21 mouse cellular contexts compared by ENCODE assay signal in the genomic region with DNA sequence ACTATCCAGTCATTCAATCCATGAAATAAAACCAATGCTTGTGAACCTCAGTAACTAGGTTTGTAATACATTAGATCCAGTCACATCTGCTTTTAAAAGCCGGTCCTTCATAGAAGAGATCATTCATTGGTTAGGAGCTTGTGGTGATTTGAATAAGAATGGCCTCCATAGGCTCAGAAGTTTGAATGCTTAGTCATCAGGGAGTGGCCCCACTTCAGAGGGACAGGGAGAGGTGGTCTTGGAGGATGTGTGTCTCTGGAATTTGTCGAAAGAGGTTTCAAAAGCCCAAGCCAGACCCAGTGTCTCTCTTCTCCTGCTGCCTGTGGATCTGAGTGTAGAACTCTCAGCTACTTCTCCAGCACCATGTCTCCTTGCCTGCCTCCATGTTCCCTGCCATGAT.
A peak's percentile ranks its signal among the peaks of the same experiment; 100 is the strongest.
DNase-seq lines count a peak whose midpoint lies in the region; ATAC-seq lines count a peak whose summit lies in the region.
"Had no signal": no experiment of that assay in that cellular context is flagged by ENCODE, and none has a peak within 500 bp of the region (broad histone marks: within the 10 kb centered on the region; RNA-seq: fewer than 3 reads in every experiment).

No protein-coding gene starts in this region.

- no peak overlapping the region for H3K4me3 ChIP-seq in heart, embryonic 13.5 days
- H3K4me3 ChIP-seq in lung, embryonic 15.5 days = no peak overlapping the region
- H3K4me3 ChIP-seq: embryonic facial prominence, embryonic 13.5 days; forebrain, embryonic 12.5 days; heart, embryonic 10.5 days; hindbrain, embryonic 15.5 days had no signal

- peaks cover 8% of the 10 kb centered on the region; the same call in 1 of the 2 replicates for H3K36me3 ChIP-seq in heart, embryonic 13.5 days
- no peaks in the 10 kb centered on the region for H3K36me3 ChIP-seq in lung, embryonic 15.5 days
- H3K36me3 ChIP-seq: embryonic facial prominence, embryonic 13.5 days; forebrain, embryonic 12.5 days; heart, embryonic 10.5 days; hindbrain, embryonic 15.5 days had no signal

- no peaks in the 10 kb centered on the region for H3K9me3 ChIP-seq in heart, embryonic 13.5 days
- H3K9me3 ChIP-seq in lung, embryonic 15.5 days = no peaks in the 10 kb centered on the region
- H3K9me3 ChIP-seq: embryonic facial prominence, embryonic 13.5 days; forebrain, embryonic 12.5 days; heart, embryonic 10.5 days; hindbrain, embryonic 15.5 days had no signal

- intact Hi-C loops in heart, postnatal 14 days (cut with DNase I) = no loop called here

- peak overlapping the region; percentile 63 for H3K27ac ChIP-seq in heart, embryonic 13.5 days (replicated peaks)
- peak overlapping the region; percentile 50; the same call in 1 of the 2 replicates for H3K27ac ChIP-seq in lung, embryonic 15.5 days
- H3K27ac ChIP-seq: embryonic facial prominence, embryonic 13.5 days; forebrain, embryonic 12.5 days; heart, embryonic 10.5 days; hindbrain, embryonic 15.5 days had no signal

- 84% methylated on average over 2 of the region's 2 CpGs for WGBS in heart, embryonic 13.5 days
- 93% methylated on average over 2 of the region's 2 CpGs for WGBS in lung, embryonic 15.5 days

- H3K27me3 ChIP-seq in heart, embryonic 13.5 days (replicated peaks) = no peaks in the 10 kb centered on the region
- no peaks in the 10 kb centered on the region for H3K27me3 ChIP-seq in lung, embryonic 15.5 days
- H3K27me3 ChIP-seq: embryonic facial prominence, embryonic 13.5 days; forebrain, embryonic 12.5 days; hindbrain, embryonic 15.5 days had no signal

- no peak for DNase-seq in heart, postnatal 14 days
- no peak for DNase-seq in lung, postnatal 36 days
- DNase-seq in ES-CJ7 (ENCODE audit: low read depth, low spot score) (peak; percentile 79), ZHBTc4 (ENCODE audit: low read depth, low spot score) (peak; percentile 79)
- DNase-seq in thymus, postnatal 25 days = no peak
- DNase-seq: adrenal gland, postnatal 10 days; cerebellum, adult 18-20 months; cerebellum, adult 9-11 months; cerebellum, postnatal 36 days; forebrain, postnatal 0 days; gastrocnemius, postnatal 36 days; heart, postnatal 36 days; kidney, adult 2 months had no signal

- peaks cover 23% of the 10 kb centered on the region for H3K4me1 ChIP-seq in heart, embryonic 13.5 days
- peaks cover 15% of the 10 kb centered on the region for H3K4me1 ChIP-seq in lung, embryonic 15.5 days
- H3K4me1 ChIP-seq: embryonic facial prominence, embryonic 13.5 days; heart, embryonic 10.5 days; hindbrain, embryonic 15.5 days had no signal

- H3K9ac ChIP-seq in heart, embryonic 13.5 days = no peak overlapping the region
- H3K9ac ChIP-seq in lung, embryonic 15.5 days = no peak overlapping the region
- H3K9ac ChIP-seq: embryonic facial prominence, embryonic 13.5 days; forebrain, embryonic 12.5 days; forebrain, postnatal 0 days; hindbrain, embryonic 15.5 days had no signal

- no peak; the same call in 1 of the 2 replicates for ATAC-seq in heart, embryonic 13.5 days (ENCODE audit: extremely low read depth, insufficient number of reproducible peaks, low FRiP score, low TSS enrichment)
- no peak for ATAC-seq in lung, embryonic 15.5 days (ENCODE audit: borderline replicate concordance, extremely low read depth, low FRiP score, low TSS enrichment)
- no peak for ATAC-seq in frontal cortex, adult (ENCODE audit: low TSS enrichment)
- ATAC-seq: intestine, embryonic 16.5 days had no signal

- H3K4me2 ChIP-seq in heart, embryonic 13.5 days = no peak overlapping the region
- no peak overlapping the region for H3K4me2 ChIP-seq in lung, embryonic 15.5 days
- H3K4me2 ChIP-seq: embryonic facial prominence, embryonic 13.5 days; forebrain, embryonic 12.5 days; hindbrain, embryonic 15.5 days had no signal

Comparison
In these comparisons a context has a peak if more than half of its experiments do, and no peak if none do; other contexts are left out.
1. DNase-seq: peak in ES-CJ7 (single experiment) and ZHBTc4 (single experiment); none in heart, postnatal 14 days (0 of 2), lung, postnatal 36 days (single experiment) and thymus, postnatal 25 days (single experiment).